In the genomic region with DNA sequence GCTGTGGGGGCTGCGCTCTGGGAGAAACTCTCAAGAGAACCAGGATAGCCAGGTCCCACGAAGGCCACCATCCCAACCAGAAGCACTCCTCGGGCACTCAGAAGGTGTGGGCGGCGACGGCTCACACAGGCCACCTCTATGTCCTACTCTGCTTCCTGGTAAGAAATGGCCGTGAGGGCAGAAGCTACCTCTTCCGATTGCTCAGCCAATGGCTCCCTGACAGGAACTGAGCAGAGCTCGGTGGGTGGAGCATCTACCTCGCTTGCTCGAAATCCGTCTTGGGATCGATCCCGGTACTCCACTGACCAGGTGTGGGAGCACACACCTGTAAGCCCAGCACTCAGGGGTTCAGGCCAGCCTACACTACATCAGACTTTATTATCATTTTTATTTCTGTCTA, we compare ENCODE assay signal across 13 mouse cellular contexts.
"Had no signal": no experiment of that assay in that cellular context is flagged by ENCODE, and none has a peak within 500 bp of the region (broad histone marks: within the 10 kb centered on the region; RNA-seq: fewer than 3 reads in every experiment).

No protein-coding gene starts in this region.

- ATAC-seq: midbrain, embryonic 13.5 days had no signal

- H3K4me3 ChIP-seq: kidney, embryonic 15.5 days; left cerebral cortex, adult 2 months; limb, embryonic 12.5 days; midbrain, embryonic 13.5 days; myocyte; neural tube, embryonic 15.5 days had no signal

- H3K9me3 ChIP-seq: kidney, embryonic 15.5 days; limb, embryonic 12.5 days; midbrain, embryonic 13.5 days; neural tube, embryonic 15.5 days had no signal

- H3K9ac ChIP-seq: kidney, embryonic 15.5 days; limb, embryonic 12.5 days; lung, embryonic 14.5 days; midbrain, embryonic 13.5 days; neural tube, embryonic 15.5 days had no signal

- H3K4me2 ChIP-seq: kidney, embryonic 15.5 days; limb, embryonic 12.5 days; lung, embryonic 14.5 days; midbrain, embryonic 13.5 days; neural tube, embryonic 15.5 days had no signal

- DNase-seq: kidney, adult 18-20 months; kidney, postnatal 14 days; lung, postnatal 14 days; thymus, postnatal 4 days had no signal

- H3K27ac ChIP-seq: kidney, embryonic 15.5 days; left cerebral cortex, adult 2 months; limb, embryonic 12.5 days; macrophage; midbrain, embryonic 13.5 days; neural tube, embryonic 15.5 days; stomach, postnatal 0 days had no signal

- H3K27me3 ChIP-seq: kidney, embryonic 15.5 days; limb, embryonic 12.5 days; midbrain, embryonic 13.5 days; neural tube, embryonic 15.5 days had no signal

- H3K4me1 ChIP-seq: midbrain, embryonic 13.5 days; neural tube, embryonic 15.5 days had no signal
